Mouse (Mus musculus): ENCODE results near the gene Orm1. TPM values are rescaled to one million over a fixed set of nuclear protein-coding genes. Genes with fewer than 3 reads are reported as not detected.

Orm1 gene
- polyA plus RNA-seq, 1 experiment: not detected

DNA sequence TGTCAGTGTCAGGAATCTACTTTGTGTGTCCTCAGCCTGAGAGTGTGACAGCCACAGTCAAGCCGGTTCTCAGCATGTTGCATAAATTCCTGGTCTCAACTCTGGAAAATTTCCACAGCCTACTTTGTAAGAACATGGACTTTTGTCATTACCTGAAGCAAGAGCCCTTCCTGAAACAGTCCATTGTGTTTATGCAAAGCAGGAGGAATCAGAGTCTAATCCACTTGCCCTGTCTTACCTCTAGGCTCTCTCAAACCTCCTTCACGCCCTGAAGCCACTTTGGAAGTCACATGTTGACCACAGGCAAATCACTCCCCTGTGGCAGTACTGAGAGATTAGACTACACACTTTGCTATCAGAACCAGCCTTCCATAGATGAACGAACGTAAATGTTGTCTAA, 1.9 kb upstream of the Orm1 start:
- no peak for TF ChIP-seq GATA1 (IDR thresholded peaks at IDR 0.05; ENCODE audit: low read length)

DNA sequence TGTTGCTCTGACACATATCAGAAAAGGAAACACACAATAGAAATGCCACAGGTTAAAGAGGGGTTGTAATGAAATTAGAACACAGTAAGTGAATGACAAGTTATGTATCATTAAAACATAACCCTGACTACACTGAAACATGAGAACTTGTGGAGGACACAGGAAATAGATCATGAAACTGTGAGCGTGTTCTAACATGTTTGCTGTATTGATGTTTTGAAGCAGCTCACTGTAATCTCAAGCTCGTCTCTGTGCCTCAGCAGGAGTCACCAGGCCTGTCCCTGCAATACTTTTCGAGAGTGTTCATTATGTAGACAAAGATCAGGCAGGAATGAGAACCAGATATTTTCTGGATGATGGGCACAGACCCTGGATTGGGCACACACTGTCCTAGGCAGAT, 752 bp upstream of the Orm1 start:
- no peak for TF ChIP-seq GATA1 (IDR thresholded peaks at IDR 0.05; ENCODE audit: low read length)

DNA sequence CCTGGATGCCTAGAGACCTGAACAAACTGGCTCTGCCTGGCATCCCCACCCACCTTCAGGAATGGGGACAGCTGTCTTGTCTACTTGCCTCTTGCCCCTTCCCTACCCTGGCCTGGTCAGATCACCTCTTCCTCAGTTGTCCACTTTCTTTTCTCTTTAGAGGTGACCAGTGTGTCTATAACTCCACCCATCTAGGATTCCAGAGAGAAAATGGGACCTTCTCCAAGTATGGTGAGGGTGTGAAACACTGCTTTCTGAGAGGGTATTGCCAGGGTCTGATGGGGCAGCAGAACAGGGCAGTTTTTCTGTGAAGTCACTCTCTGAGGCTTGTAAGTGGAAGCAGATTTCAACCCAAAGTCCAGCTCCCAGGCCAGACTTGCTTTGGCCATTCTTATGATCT, 901 bp downstream of the Orm1 start:
- TF ChIP-seq GATA1 (IDR thresholded peaks at IDR 0.05; ENCODE audit: low read length): no peak

DNA sequence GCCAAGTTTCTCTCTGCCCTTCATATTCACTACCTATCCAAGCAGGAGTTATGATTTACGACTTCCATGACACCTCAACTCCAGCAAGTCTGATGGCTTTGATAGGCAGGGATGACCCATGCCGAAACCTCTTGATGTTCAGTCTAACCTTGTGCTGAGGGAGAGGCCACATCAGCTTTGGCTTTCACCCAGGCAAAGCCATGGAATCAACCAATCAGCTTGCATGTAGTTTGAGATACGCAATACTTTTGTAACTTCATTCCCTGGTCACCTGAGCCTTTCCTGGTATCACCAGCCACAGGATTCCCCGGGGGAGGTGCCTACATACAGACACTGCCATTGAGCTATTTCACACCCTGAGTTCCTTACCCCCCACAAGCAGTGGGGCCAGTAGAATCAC, 2.3 kb downstream of the Orm1 start:
- no peak for TF ChIP-seq GATA1 (IDR thresholded peaks at IDR 0.05; ENCODE audit: low read length)

DNA sequence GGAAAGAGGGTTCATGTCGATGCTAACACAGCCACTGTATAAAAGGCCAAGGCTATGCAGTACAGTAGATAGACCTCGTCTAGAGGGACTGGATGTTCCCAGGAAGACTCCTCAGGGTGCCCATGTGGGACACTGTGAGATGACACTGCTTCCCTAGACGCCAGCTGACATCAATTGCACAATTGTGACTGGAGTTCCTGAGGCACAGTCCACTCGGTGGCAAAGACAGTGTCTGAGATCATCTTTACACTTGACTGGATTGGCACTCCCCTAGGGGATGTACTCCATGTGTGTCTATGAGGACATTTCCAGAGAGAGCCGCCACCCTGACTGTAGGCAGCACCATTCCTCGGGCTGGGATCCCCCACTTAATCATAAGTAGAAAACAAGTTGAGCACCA, 4.2 kb downstream of the Orm1 start:
- no peak for TF ChIP-seq GATA1 (IDR thresholded peaks at IDR 0.05; ENCODE audit: low read length)

DNA sequence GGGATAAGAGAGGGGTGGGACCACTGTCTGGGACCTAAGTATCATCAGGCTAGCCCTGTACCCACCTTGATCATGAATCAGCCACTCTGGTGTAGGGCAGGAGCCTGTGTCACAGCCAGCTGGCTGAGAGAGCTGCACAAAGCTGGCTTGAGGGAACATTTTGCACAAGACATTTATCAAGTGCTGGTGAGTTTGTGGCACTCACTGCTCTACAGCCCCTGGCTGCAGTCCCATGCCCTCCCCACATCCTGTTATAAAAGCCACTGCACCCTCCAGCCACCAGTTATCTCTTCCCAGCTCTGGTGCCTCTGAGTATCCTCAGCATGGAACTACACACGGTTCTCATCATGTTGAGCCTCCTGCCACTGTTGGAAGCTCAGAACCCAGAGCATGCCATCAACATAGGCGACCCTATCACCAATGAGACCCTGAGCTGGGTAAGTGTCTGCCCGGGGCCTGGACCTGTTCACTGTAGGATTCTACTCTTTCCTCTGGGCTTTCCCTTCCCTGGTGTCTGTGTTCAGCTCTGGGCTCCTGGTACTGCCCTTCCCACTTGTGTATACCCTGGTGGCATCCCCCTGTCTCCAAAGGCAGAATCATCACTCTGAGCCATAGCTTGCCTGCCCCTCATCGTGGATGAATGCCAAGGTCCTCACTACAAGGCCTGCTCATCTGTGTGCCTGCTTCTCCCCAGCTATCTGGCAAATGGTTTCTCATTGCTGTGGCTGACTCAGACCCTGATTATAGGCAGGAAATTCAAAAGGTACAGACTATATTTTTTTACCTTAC, 11.7 kb downstream of the Orm1 start, which contains the start of gene Orm3:
Gene Orm3 (plus strand): TSS at position 286 of the 789 bp plus-strand sequence.
- no peak for TF ChIP-seq GATA1 (IDR thresholded peaks at IDR 0.05; ENCODE audit: low read length)

DNA sequence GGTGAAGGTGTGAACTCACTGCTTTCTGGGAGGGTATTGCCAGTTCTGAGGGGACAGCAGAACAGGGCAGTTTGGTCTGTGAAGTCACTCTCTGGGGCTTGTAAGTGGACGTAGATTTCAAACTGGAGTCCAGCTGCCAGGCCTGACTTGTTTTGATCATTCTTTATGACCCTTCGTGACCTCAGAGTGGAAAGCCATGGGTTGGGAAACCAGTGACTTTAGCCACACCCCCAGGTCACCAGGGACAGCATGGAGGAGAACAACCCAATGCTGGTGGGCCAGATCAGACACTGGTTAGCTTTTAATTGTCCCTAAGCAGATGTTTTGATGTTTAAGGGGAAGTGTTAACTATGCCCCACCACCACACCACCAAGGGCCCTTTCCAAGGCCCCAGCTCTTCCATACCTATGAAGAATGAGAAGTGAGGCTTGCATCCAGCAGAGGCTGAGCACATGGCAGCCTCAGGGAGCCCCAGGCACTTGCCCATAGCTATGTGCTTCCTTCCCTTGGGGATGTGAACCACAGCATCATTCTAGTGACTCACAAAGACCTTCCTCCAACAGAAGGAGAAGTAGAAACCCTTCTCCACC, 12.7 kb downstream of the Orm1 start:
- TF ChIP-seq GATA1 (IDR thresholded peaks at IDR 0.05; ENCODE audit: low read length): no peak

DNA sequence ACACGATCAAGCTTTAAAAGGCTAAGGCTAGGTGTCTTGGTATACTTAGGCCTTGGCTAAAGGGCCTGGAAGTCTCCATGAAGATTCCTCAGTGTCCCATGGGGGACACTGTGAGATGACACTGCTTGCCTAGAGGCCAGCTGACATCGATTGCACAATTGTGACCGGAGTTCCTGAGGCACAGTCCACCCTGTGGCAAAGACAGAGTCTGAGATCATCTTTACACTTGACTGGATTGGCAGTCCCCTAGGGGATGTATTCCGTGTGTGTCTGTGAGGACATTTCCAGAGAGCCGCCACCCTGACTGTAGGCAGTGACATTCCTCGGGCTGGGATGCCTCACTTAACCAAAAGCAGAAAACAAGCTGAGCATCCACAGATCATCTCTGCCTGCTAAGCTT, 15.5 kb downstream of the Orm1 start:
- TF ChIP-seq GATA1 (IDR thresholded peaks at IDR 0.05; ENCODE audit: low read length): no peak

DNA sequence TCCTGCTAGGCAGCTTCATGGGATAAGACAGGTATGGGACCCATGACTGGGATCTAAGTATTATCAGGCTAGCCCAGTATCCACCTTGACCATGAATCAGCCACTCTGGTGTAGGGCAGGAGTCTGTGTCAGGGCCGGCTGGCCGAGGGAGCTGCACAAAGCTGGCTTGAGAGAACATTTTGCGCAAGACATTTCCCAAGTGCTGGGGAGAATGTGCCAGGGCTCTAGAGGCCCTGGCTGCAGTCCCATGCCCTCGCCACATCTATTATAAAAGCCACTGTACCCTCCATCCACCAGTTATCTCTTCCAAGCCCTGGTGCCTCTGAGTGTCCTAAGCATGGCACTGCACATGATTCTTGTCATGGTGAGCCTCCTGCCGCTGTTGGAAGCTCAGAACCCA, 17.8 kb downstream of the Orm1 start, which contains the start of gene Orm2:
Gene Orm2 (plus strand): TSS at position 300 of the 400 bp plus-strand sequence.
- no peak for TF ChIP-seq GATA1 (IDR thresholded peaks at IDR 0.05; ENCODE audit: low read length)

DNA sequence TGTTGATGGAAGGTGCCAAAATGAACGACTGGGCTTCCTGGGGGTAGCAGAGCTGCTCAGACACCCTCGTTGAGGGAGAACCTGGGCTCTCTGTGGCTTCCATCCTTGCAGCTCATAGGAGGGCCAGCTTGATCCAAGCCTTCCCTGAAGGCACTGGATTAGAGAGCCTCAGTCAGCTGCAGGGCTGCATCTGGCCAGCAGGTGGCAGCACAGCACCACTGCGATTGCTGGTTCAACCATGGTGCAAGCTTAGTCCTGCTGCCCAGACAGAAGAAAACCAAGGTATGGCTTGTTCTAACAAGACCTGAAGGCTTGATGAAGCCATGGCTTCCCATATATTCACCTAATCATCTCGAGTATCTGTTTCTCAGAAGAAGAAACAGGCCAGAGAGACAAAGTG, 24.2 kb downstream of the Orm1 start:
- TF ChIP-seq GATA1 (IDR thresholded peaks at IDR 0.05; ENCODE audit: low read length): no peak

DNA sequence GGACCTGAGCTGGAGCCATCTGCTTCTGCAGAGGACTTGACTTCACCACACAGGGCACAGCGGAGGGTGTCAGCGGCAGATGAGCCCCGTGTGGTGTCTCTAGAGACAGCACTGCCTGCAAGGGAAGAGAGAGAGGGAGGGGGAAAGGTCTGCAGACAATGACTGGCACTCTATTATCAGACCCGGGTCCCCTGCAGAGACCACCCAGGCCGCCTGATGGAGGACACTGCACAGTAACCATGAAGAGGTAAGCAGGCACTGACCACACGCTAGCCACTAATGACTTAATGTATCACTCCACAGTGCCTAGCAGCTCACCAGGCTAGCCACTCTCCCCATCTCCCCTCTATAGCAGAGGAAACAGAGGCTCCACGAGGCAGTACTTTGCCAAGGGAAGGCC, 26.5 kb downstream of the Orm1 start:
- TF ChIP-seq GATA1 (IDR thresholded peaks at IDR 0.05; ENCODE audit: low read length): no peak

DNA sequence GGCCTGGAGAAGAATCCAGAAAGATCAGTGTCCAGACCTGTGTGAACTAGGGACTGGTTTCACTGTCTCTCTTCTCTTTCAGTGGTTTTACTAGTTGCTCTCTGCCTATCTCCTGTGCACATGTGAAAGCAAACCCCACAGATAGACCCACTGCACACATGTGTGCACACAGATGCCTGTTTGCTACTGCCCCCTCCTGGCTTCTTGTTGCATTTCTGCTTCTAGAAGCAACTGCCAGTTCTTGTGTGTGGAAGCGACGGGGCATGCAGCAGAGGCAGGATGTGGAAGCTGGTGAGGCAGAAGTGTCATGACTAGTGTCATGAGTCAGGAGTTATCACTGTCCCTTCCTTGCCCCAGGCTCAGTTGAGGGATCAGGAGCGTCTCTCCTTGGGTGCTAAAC, 27.5 kb downstream of the Orm1 start:
- TF ChIP-seq GATA1 (IDR thresholded peaks at IDR 0.05; ENCODE audit: low read length): no peak

DNA sequence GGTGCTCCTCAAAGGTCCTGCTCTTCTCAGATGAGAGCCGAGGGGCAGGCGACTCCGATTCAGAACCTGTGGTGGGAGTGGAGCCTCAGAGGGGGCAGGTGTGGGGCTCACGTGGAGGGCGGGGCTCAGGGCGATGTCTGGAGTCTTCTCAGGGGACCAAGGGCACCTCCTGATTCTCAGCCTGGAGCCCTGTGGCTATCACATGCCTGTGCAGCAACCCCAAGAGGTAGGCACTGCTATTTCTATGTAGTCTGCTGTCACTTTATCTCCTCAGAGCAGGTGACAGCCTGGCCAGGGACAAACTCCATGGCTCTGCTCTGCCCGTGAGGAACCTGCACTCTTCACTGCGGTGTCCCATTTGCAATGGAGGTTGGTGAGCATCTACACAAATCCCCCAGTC, 29.0 kb downstream of the Orm1 start:
- no peak for TF ChIP-seq GATA1 (IDR thresholded peaks at IDR 0.05; ENCODE audit: low read length)

DNA sequence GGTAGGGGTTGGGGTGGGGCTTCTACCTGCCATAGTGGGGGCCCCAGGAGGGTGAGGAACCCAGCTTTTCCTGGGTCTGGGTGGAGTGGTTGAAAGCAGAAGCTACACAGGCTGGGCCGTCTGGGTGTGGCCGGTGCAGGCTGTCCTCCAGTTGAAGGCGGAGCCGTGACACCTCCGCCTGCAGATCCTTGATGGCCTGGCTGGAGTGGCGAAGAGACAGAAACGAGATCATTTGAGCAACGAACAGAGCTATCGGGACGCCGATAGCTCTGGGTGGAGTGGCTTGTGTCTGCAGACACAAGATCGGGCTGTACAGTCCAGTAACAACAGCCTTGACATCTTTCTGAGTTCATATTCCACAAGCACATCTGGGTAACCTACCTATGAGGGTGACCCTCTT, 30.0 kb downstream of the Orm1 start:
- no peak for TF ChIP-seq GATA1 (IDR thresholded peaks at IDR 0.05; ENCODE audit: low read length)

DNA sequence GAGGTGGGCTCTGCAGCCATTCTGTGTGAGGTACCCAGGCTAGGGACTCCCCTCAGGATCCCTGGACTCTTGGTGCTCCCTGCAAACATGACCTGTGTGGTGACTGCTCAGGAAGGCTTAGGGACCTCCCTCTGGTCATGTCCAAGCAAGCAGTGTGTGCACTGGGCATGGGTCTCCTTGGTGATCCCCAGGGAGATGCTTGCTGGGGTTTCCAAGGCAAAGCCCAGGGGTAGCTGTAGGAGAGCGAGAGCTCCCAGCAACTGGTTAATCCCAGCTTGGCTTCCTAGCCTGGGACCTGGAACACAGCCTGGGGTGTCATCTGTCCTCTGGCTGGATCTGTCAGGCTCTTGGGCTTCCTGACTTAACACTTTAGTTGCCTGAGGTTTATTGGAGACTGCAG, 31.0 kb downstream of the Orm1 start:
- no peak for TF ChIP-seq GATA1 (IDR thresholded peaks at IDR 0.05; ENCODE audit: low read length)

DNA sequence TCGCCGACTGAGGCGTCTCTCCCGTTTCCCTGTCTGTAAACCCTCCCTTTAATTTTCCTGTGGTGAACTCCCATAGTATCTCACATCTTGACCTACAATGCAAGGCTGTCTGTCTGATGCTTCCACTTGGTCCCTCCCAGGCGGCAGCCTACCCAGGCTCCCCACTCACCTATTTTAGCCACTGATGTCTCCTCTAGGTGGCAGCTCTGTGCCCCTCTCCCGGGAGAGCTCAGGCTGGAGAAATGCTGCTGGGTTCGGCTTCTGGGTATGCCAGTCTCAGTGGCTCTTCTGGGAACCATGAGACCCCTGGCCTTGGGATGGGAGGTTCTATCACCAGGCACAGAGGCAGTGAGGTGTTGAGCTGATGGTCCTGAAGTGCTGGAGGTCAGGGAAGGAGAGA, 33.1 kb downstream of the Orm1 start:
- no peak for TF ChIP-seq GATA1 (IDR thresholded peaks at IDR 0.05; ENCODE audit: low read length)

DNA sequence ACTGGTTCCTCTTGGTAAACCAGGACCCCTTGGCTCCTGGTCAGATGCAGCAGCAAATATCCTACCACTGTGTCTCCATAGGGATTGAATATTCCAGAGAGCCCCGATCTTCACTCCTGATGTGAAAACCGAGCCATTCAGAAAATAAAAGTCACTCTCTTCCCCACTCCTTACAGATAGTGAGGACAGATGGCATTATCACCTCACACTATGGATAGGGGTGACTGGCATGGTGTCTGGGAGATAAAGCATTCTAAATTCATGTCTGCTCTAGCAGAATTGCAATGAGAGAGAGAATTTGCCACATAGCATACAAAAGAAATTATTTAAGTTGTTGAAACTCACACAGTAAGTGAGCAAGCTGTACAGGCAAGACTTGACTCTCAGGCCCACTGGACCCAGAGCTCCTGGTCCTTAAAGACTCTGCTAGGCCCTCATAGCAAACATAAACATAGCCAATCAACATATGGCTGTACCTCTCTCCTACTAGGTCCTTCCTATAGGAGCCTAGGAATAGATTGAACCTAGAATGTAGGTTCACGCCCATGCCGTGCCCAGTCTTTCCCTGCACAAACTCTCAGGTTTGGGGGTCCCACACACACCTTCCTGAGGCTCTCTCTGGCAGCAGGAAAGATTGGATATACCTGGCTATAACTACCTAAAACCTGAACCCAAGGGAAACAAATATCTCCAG, 38.5 kb downstream of the Orm1 start:
- no peak for TF ChIP-seq GATA1 (IDR thresholded peaks at IDR 0.05; ENCODE audit: low read length)
